Mouse (Mus musculus): ENCODE measurements around the gene 1700024G13Rik. TPM values are rescaled to one million over a fixed set of nuclear protein-coding genes. Genes with fewer than 3 reads are reported as not detected.
"Not testable (repeated sequence)": the region's sequence is repeated elsewhere in the genome, so short reads cannot be mapped to it uniquely, and the experiment has no call there.

Gene 1700024G13Rik
- not detected for total RNA-seq (2021)

DNA sequence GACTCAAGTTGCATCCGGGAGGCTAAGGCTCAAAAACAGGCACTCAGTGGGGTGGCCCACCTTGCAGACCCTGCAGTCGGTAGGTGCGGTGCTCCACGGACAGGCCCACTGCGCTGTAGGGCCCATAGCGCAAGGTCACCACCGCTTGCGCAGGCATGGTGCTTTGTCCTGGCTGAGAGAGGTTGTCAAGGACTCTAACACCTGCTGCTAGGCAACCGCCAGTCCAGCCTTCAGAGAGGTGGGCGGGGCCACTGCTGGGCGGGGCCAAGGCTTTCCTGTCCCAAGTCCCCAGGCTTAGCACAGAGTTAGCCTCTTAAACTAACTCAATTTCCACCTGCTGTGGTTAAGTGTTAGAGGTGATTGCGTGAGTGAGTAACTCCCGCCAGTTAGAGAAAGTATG is at the start of gene 1700024G13Rik:
TSS of gene 1700024G13Rik (minus strand) at position 196 of the 400 bp plus-strand sequence.
- DNase-seq, result no peak

DNA sequence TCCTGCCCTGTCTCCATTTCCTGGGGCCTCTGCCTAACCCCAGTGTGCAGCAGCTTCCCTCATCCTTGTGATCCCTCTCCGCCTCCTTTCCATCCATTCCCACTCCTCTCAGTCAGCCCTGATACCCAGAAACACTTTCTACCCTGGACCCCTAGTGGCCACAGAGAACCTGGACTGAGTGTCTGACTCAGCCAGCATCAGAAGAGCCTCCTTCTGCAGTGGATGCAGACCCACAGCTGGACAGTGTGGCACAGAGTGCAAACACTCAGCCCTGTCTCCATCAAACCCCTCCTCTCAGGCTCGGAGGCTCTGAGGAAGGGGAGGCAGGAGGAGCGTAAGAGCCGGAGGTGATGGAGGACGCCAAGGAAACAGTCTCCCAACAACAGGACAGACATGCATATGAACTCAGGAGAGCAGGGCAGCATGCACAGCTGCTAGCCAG is 49.2 kb upstream of the 1700024G13Rik start:
- DNase-seq, result no peak

DNA sequence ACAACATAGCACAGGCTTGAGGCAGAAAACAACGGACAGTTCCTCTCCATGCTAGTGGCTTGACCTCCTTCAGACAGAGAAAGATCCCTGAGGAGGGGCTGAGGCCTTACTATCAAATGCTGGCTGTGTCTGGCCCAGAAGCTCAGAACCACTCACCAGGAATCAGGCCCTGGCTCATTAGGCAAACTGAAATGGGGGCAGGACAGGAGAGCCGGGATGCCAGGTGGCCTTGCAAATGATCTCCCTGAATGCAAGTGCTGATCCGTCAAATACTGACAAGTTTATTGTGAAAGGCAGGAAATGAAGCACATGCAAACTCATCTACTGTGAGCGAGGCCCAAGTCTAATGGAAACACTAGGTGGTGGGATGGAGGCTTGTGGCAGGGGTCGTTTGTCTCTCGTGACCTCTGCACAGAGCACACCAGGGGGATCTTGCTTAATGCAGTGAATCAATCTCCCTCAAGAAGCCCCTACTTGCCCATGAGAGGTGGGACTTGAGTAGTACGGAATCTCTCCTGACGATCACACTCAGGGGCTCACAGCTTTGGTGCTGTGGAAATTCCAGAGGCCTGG is 40.9 kb upstream of the 1700024G13Rik start:
- DNase-seq, result no peak

DNA sequence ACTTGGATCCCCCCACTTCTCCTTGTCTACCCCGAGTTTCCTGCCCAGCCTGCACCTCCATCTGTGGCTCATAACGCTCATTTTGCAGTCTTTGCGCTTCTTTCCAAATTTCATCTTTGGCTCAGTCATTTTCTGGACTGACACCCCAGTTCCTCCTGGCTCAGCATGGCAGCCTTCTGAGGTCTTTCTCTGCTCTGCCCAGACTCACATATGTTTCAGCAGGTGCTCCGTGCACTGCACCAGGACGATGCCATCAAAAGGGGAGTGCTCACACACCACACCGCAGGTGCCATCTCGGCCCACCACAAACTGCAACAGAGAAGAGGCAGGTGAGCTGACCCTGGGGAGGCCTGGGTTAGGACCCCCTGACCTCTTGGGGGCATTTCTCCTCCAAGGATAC is 35.8 kb upstream of the 1700024G13Rik start:
- DNase-seq, result no peak

DNA sequence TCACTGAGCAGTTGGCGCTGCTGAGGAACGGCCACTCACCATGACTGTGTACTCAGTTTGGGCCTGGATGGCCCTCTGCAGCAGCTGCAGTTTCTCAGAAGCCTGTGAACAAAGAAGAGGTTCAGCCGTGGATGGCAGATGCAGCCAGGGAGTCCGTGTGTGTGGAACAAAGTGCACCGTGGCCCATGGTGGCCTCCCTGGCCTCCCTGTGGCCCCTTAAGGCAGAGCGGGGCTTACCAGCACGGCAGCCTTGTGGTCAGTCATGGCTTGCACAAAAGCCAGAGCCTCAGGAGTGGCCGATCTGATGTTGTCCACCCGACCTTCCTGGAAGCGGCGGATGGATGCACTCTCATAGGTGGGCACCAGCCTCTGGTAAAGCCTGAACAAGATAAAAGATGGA is 30.6 kb upstream of the 1700024G13Rik start:
- DNase-seq, result no peak

DNA sequence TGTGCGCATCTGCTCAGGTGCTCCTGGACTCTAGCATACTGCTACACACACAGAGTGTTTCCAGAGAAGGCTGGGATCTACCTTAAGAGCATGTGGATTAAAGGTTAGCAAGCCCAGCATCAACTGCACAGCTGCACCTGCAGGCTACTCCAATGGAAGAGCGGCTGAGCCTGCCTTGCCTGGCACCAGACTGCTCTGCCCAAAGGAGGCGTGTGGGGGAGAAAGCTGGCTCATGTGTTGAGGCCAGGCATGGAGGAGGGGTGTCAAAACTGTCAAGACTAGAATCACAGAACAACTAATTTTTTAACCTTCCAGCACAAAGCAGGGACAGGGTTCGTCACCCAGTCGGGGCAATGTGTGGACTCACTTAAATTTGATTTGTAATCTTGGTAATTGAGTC is 23.9 kb upstream of the 1700024G13Rik start:
- no peak for DNase-seq

GRCm38 (mm10) chr14:32410084-32410483 is 21.9 kb upstream of the 1700024G13Rik start:
- no peak for DNase-seq

GRCm38 (mm10) chr14:32405399-32405798 is 17.2 kb upstream of the 1700024G13Rik start:
- not testable (repeated sequence) for DNase-seq

- DNase-seq, result no peak
Measured at GRCm38 (mm10) chr14:32381619-32382018, 6.6 kb downstream of the 1700024G13Rik start.

DNA sequence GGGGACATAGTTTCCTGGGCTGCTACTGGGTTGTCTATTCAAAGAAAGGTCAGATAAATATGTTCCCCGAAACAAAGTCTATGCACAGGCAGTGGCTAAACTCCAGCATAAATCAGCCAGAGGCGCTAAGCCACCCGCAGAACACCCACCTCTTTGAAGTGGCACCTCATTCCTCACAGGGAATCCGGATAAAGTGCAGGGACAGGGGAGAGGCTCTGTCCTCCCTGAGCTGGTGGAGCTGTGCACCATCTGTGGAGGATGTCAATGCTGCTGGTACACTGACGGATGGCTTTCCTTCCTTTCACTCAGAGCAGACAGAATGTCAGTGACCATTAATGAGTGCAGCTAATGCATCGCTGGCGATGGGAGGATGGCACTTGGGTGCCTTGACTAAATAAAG is 7.1 kb downstream of the 1700024G13Rik start:
- no peak for DNase-seq

DNA sequence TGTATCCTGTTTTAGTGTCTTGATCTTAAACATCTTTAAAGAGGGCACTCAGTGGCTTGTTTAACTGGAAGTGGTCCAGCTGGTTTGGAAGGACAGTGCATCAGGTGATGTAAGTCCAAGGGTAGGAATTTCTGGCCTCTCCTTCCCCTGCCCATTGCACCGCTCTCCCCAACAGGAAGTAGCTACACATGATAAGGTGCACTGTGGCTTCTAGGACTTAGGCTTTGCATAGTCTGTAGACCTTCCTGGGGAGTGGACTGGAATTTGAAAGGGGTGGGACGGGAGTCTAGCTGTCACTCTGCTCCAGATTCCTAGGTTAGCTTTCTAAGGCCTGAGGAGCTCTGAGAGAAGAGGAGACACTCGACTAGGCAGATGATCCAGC is 8.1 kb downstream of the 1700024G13Rik start:
- DNase-seq, result no peak

DNA sequence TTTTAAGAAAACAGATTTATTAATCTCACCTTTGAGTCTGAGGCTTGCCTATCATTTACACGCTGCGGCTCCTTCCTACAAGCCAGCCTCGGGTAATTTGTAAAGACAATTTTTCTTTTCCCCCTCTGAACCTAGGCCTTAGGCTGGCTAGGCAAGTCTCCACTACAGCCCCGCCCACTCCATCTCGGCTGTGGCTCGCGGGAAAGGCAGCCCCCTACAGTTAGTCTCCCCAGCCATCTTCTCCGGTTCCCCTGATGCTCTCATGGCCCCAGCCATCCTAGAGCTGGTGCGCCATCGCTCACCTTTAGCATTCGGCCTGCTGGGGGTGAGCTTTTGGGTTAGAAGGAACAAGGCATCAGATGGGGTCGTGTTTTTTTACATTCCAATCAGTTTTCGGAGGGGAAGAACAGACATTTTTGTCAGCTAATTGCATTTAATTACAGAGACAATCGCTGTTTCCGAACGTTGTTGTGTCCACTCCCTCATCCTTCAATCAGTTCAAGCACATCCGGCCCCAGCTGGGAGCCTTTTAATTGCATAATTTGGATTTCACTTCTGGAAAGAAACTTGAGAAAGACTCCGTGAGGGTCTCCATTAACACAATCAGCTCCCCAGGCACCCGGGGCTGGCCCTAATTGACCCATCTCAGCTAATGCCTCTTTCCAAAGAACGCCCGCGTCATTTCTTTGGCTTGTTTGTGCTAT is 8.6 kb downstream of the 1700024G13Rik start:
- DNase-seq, result no peak

GRCm38 (mm10) chr14:32372510-32372909 is 15.7 kb downstream of the 1700024G13Rik start:
- no peak for DNase-seq

DNA sequence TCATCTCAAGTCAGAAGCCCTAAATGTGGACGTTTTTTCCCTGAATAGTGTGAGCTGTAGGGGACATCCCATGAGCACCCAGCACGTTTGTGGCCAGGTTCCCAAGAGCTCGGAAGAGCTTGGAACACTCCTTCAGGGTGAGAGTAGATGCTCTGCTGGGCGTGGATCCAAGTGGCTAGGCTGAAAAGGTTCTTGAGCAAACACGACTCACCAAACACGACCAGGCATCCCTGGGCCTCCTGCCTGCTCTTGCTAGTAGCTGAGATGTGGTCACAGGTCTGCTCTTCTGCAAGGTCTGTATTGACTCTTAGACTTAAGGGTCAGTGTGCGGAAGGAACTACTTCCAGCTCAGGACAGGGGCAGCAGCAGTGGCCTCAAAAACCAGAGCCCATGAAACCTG is 18.4 kb downstream of the 1700024G13Rik start:
- DNase-seq, result no peak

GRCm38 (mm10) chr14:32364359-32364758 is 23.8 kb downstream of the 1700024G13Rik start:
- no peak for DNase-seq

DNA sequence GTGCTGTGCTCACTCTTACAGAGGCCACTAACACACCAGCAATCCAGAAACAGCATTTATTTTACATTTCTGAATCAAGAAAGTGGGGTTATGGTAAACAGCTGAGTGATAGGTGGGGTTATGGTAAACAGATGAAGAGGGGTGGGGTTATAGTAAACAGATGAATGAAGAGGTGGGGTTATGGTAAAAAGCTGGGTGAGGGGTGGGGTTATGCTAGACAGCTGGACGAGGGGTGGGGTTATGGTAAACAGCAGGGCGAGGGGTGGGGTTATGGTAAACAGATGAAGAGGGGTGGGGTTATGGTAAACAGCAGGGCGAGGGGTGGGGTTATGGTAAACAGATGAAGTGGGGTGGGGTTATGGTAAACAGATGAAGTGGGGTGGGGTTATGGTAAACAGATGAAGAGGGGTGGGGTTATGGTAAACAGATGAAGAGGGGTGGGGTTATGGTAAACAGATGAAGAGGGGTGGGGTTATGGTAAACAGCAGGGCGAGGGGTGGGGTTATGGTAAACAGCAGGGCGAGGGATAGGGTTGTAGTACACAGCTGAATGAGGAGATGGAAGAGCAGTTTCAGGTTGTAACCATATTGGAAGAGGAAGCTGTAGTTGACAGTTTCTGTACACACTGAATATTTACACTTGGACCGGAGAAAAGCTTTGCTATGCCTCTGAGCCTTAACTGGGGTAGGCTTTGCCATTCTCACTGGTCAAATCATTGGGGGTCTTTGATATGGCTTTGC is 36.8 kb downstream of the 1700024G13Rik start:
- DNase-seq, result not testable (repeated sequence)

GRCm38 (mm10) chr14:32347307-32347706 is 40.9 kb downstream of the 1700024G13Rik start:
- DNase-seq, result no peak

- no peak for DNase-seq
Measured at GRCm38 (mm10) chr14:32344694-32345093, 43.5 kb downstream of the 1700024G13Rik start.

- DNase-seq, result no peak
Measured at GRCm38 (mm10) chr14:32344176-32344575, 44.0 kb downstream of the 1700024G13Rik start.

DNA sequence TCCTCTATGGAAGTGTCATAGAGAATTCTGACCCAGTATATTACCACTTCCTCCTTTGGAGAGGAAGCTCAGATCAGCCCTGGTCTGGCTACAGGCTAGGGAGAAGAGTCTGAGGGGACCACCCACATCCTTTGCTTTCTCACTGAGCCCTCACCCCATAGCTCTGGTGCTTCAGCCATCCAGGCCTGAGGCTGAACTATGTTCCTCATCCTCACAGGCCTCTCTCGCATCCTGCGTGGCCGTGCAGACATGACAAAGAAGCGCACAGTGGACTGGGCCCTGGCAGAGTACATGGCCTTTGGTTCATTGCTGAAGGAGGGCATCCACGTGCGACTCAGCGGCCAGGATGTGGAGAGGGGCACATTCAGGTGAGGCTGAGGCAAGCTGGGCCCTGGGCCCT is 46.4 kb downstream of the 1700024G13Rik start:
- DNase-seq, result no peak

- no peak for DNase-seq
Measured at GRCm38 (mm10) chr14:32336547-32336946, 51.6 kb downstream of the 1700024G13Rik start.

DNA sequence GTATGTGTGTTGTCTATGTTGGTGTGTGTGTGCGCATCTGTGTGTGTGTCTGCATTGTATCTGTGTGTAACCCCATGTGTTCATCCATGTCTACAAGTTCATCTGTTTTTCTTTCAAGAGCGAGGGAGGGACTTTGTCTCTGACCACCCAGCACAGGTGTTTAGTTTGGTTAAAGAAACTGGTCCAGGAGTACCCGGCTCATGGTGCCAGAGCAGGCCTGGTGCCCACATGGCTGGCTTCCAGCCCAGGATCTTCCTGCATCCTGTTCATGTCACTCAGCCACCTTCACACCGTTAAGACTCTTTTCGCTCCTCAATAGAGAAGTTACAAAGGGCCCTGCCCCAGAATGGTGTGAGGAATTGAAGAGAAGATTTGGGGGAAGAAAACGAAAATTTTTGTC is 52.2 kb downstream of the 1700024G13Rik start:
- no peak for DNase-seq
